Mouse (Mus musculus) kidney, adult 2 months (tissue): ENCODE data around the gene Znrf2.

ENCODE experiments used
- CTCF ChIP-seq: fragments of 200-500 bp; conservative IDR thresholded peaks from 2 replicates; pipeline ENCODE4 v1.5.1; 2011; ENCODE audit warnings: low read depth, mild to moderate bottlenecking, control low read depth, low read length, moderate library complexity, mixed read lengths; ENCODE audit not compliant: insufficient read depth, insufficient read length
- POLR2A ChIP-seq: fragments of 200-500 bp; IDR thresholded peaks from one replicate; pipeline ENCODE4 v1.6.1; 2011; ENCODE audit warnings: low read depth, low read length, control low read depth

GRCm38 (mm10) chr6:54775739-54776138 lies 41.0 kb upstream of the Znrf2 start:
- TF ChIP-seq POLR2A (no peak), CTCF (no peak)
